Mouse (Mus musculus): ENCODE data around the gene Cdkal1. TPM values are rescaled to one million over a fixed set of nuclear protein-coding genes. Genes with fewer than 3 reads are reported as not detected.

Cdkal1 gene
- polyA plus RNA-seq, 1 experiment: 6.5 TPM

- no peak overlapping the region for H3K27ac ChIP-seq (ENCODE audit: insufficient read depth, low read length)
- TF ChIP-seq POLR2A (IDR thresholded peaks at IDR 0.05; ENCODE audit: extremely low read depth, insufficient read depth, low read length): no peak
- no peak for TF ChIP-seq CTCF (IDR thresholded peaks at IDR 0.05; ENCODE audit: extremely low read depth, insufficient read depth, low read length)
These were observed 117.6 kb downstream of the Cdkal1 start for GRCm38 (mm10) chr13:29737675-29738461.

GRCm38 (mm10) chr13:29734496-29734895 lies 121.0 kb downstream of the Cdkal1 start:
- no peak overlapping the region for H3K4me3 ChIP-seq (ENCODE audit: insufficient read depth, low read length)
- H3K4me1 ChIP-seq (ENCODE audit: control insufficient read depth, insufficient read depth, low read length): no peaks in the 10 kb centered on the region
- no peak for TF ChIP-seq CTCF (IDR thresholded peaks at IDR 0.05; ENCODE audit: extremely low read depth, insufficient read depth, low read length)
- no peak for TF ChIP-seq POLR2A (IDR thresholded peaks at IDR 0.05; ENCODE audit: extremely low read depth, insufficient read depth, low read length)
- no peak overlapping the region for H3K27ac ChIP-seq (ENCODE audit: insufficient read depth, low read length)

More at GRCm38 (mm10) chr13:29737675-29738461, 117.6 kb downstream of the Cdkal1 start:
- no peak overlapping the region for H3K4me3 ChIP-seq (ENCODE audit: insufficient read depth, low read length)
- no peaks in the 10 kb centered on the region for H3K4me1 ChIP-seq (ENCODE audit: control insufficient read depth, insufficient read depth, low read length)

DNA sequence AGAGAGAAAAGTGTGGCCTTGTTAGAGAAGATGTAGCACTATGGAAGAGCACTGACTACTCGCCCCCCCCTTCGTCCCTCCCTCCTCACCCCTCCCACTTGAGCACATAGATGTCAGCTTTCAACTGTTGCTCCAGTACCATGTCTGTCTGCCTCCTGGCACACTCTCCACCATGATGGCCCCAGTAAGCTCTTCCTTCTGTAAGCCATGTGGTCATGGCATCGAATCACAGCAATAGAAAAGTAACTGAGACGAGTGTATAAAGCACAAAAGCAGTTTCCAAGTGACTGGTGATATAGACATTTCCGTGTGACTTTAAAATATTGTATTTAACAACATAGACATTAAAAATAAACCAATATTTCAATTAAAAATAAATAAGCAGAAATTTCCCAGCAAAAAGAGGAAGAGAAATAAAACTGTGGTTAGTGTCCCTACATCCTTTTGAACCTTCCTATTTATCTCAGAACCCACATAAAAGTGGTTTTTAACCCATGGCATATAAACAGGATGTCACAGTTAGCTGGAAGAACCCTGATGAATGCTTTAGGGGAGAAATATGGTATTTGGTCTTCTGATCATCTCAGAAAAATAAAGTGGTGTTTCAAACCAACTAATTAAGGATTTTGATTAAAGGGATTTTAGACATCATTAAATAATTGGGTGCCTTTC lies 129.2 kb downstream of the Cdkal1 start:
- H3K4me1 ChIP-seq (ENCODE audit: control insufficient read depth, insufficient read depth, low read length): no peaks in the 10 kb centered on the region
- no peak overlapping the region for H3K27ac ChIP-seq (ENCODE audit: insufficient read depth, low read length)
- H3K4me3 ChIP-seq (ENCODE audit: insufficient read depth, low read length): no peak overlapping the region
- TF ChIP-seq POLR2A (IDR thresholded peaks at IDR 0.05; ENCODE audit: extremely low read depth, insufficient read depth, low read length): no peak

- Histone ChIP-seq H3K27ac (ENCODE audit: insufficient read depth, low read length) (no peak overlapping the region), H3K4me3 (ENCODE audit: insufficient read depth, low read length) (no peak overlapping the region), H3K4me1 (ENCODE audit: control insufficient read depth, insufficient read depth, low read length) (no peaks in the 10 kb centered on the region)
- TF ChIP-seq CTCF (IDR thresholded peaks at IDR 0.05; ENCODE audit: extremely low read depth, insufficient read depth, low read length) (no peak), POLR2A (IDR thresholded peaks at IDR 0.05; ENCODE audit: extremely low read depth, insufficient read depth, low read length) (no peak)
These were observed 130.6 kb downstream of the Cdkal1 start for GRCm38 (mm10) chr13:29724855-29725254.

DNA sequence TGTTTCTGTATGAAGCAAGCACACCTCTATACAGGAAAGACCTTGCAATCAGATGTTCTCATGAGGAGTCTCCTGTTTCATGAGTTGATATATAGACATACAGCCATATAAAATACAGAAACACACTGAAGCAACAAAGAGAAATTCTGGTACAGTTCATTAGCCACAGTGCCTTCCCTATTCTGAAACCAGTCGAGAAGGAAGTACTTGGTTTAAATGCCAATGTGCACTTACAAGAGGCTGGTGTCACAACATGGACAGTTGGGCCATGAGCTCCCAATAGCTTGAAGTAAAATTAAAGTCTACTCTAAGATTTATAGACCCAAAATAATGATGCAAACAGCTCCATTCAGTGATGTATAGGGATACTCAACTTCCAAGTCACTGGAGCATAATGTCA lies 132.3 kb downstream of the Cdkal1 start:
- Histone ChIP-seq H3K4me3 (ENCODE audit: insufficient read depth, low read length) (no peak overlapping the region), H3K27ac (ENCODE audit: insufficient read depth, low read length) (no peak overlapping the region), H3K4me1 (ENCODE audit: control insufficient read depth, insufficient read depth, low read length) (no peaks in the 10 kb centered on the region)
- TF ChIP-seq POLR2A (IDR thresholded peaks at IDR 0.05; ENCODE audit: extremely low read depth, insufficient read depth, low read length) (no peak), CTCF (IDR thresholded peaks at IDR 0.05; ENCODE audit: extremely low read depth, insufficient read depth, low read length) (no peak)

DNA sequence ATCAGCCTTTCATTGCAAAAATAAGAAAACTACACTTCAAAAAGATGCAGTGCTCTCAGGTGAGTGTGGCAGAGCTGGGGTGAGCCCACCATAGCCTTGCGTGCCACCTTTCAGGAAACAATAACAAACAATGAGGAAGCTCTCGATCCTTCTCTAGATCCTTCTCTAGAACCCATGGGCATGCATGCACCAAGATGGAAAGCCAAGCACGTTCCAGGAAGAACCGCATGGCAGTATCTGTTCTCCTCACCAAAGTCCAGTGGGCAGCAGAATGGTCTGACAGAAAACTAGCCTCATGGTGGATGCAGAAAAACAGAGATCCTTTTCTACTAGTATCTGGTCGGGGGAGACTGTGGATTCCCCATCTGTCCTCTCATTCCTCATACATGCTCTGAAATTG lies 134.3 kb downstream of the Cdkal1 start:
- no peak overlapping the region for H3K4me3 ChIP-seq (ENCODE audit: insufficient read depth, low read length)
- H3K4me1 ChIP-seq (ENCODE audit: control insufficient read depth, insufficient read depth, low read length): no peaks in the 10 kb centered on the region
- TF ChIP-seq POLR2A (IDR thresholded peaks at IDR 0.05; ENCODE audit: extremely low read depth, insufficient read depth, low read length) (no peak), CTCF (IDR thresholded peaks at IDR 0.05; ENCODE audit: extremely low read depth, insufficient read depth, low read length) (no peak)
- H3K27ac ChIP-seq (ENCODE audit: insufficient read depth, low read length): no peak overlapping the region

GRCm38 (mm10) chr13:29716550-29716949 lies 138.9 kb downstream of the Cdkal1 start:
- H3K4me1 ChIP-seq (ENCODE audit: control insufficient read depth, insufficient read depth, low read length): no peaks in the 10 kb centered on the region; the same call in 1 of the 2 replicates
- no peak overlapping the region for H3K4me3 ChIP-seq (ENCODE audit: insufficient read depth, low read length)
- TF ChIP-seq CTCF (IDR thresholded peaks at IDR 0.05; ENCODE audit: extremely low read depth, insufficient read depth, low read length): no peak
- no peak for TF ChIP-seq POLR2A (IDR thresholded peaks at IDR 0.05; ENCODE audit: extremely low read depth, insufficient read depth, low read length)
- H3K27ac ChIP-seq (ENCODE audit: insufficient read depth, low read length): no peak overlapping the region

DNA sequence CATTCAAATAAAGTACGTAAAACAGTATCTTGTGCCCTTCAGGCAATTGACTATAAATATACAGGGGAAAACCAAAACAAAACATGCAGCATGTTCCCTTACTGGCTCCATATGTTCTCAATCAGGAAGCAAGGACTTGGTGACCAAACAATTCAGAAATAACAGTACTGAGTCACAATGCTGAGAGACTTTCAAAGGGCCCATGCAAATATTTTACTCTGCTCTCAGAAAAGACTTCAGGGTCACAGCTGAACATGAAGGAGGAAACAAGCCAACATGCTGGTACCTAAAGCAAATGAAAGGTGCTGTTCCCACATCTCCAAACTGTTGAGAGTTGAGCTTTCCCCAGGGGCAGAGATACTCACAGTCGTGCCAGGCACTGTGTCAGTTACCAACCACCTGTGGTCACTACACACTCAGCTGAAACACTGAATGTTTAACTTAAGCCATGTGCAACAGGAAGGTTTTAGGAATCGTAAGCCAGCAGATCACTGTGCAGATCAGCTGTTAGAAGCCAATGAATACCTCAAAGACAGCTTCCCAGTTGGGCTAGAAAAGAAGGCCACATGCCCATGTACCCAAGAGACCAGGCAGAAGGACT lies 140.1 kb downstream of the Cdkal1 start:
- no peak overlapping the region for H3K4me3 ChIP-seq (ENCODE audit: insufficient read depth, low read length)
- no peak overlapping the region for H3K27ac ChIP-seq (ENCODE audit: insufficient read depth, low read length)
- TF ChIP-seq POLR2A (IDR thresholded peaks at IDR 0.05; ENCODE audit: extremely low read depth, insufficient read depth, low read length) (no peak), CTCF (IDR thresholded peaks at IDR 0.05; ENCODE audit: extremely low read depth, insufficient read depth, low read length) (no peak)
- no peaks in the 10 kb centered on the region; the same call in 1 of the 2 replicates for H3K4me1 ChIP-seq (ENCODE audit: control insufficient read depth, insufficient read depth, low read length)

DNA sequence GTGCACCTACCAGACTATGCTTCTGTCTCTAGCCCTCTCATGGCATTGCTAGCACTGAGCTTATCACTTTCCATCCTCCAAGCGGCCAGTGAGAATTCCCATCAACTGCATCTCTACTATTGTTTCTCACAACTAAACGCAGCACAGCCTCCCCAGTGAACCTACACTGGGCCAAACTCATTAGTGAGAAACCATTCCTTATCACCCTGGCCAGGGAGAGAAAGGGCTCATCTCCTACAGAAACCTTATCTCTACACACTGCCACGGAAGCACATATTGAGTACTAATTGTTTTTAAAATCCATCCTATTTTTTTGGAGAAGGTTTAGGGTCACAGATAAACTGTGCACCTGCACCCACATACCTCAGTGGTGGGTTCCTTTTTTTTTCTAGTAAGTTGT lies 147.9 kb downstream of the Cdkal1 start:
- H3K4me1 ChIP-seq (ENCODE audit: control insufficient read depth, insufficient read depth, low read length): no peaks in the 10 kb centered on the region
- TF ChIP-seq CTCF (IDR thresholded peaks at IDR 0.05; ENCODE audit: extremely low read depth, insufficient read depth, low read length) (no peak), POLR2A (IDR thresholded peaks at IDR 0.05; ENCODE audit: extremely low read depth, insufficient read depth, low read length) (no peak)
- no peak overlapping the region for H3K4me3 ChIP-seq (ENCODE audit: insufficient read depth, low read length)
- H3K27ac ChIP-seq (ENCODE audit: insufficient read depth, low read length): no peak overlapping the region
